Mouse (Mus musculus) adrenal gland, postnatal 10 days (tissue): ENCODE data around the gene Dynlt1b. TPM values are rescaled to one million over a fixed set of nuclear protein-coding genes. Genes with fewer than 3 reads are reported as not detected.
A peak's percentile ranks its signal among the peaks of the same experiment; 100 is the strongest.
"Not testable (repeated sequence)": the region's sequence is repeated elsewhere in the genome, so short reads cannot be mapped to it uniquely, and the experiment has no call there.

Experiments
- DNase-seq: peaks from one replicate; pipeline ENCODE4 v3.0.0; 2021; ENCODE audit warnings: mixed read lengths
- total RNA-seq, 2 experiments: library from RNA; stranded (reverse); gene quantifications; 2 replicates each; pipeline ENCODE4 v1.2.3; 2021

Dynlt1b gene
- total RNA-seq, 2 experiments from 2014 or later: 131 to 145 TPM

DNA sequence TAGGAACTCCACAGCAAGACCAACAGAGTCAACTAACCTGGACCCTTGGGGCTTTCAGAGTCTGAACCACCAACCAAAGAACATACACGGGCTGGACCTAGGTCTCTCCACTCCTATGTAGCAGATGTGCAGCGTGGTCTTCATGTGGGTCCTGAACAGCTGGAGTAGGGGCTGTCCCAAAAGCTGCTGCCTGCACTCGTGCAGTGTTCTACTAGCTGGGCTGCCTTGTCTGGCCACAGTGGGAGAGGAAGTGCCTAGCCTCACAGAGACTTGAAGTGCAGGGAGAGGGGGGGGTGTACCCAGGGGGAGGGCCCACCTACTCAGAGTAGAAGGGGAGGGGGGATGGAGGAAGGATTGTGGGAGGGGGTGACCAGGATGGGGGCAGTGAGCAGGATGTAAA is 7.1 kb upstream of the Dynlt1b start:
- not testable (repeated sequence) for DNase-seq

- peak; percentile 20 for DNase-seq
Measured at GRCm38 (mm10) chr17:6424294-6424980, 5.5 kb upstream of the Dynlt1b start.

DNA sequence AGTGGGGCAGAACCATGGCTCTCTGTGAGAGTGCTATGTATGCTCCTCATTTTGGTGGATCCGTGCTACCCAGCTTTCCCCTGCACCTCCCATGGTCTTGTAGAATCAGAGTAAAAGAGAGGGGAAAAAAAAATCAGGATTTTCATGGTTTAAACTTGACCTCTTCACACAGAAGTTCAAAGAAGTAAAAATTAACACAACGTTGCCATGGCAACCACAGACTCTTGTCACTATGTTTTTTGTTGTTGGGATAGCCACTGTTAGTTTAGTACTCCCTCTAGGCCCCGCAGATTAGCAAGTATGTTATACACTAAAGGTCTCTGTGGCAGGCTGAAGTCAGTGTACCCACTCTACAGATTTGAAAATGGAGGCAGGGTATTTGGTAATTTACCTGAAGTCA is 4.6 kb upstream of the Dynlt1b start:
- DNase-seq: not testable (repeated sequence)

DNA sequence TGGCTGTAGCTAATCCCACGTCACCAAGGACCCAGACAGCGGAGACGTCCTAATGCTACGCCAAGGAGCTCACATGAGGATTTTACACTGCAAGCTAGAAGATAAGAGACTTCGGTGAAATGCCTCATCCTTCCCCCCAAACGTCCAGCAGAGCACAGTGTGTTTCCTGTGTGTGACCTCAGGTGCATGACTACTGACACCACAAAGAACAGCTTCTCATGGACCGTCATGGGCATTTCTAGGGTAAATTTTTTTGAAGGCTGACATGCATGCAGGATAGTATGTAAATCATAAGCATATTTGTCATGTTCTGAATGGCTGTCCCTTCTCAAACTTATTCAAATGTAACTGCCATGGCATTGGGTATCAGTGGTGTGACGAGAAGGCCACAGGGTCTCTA is 3.0 kb upstream of the Dynlt1b start:
- not testable (repeated sequence) for DNase-seq

DNA sequence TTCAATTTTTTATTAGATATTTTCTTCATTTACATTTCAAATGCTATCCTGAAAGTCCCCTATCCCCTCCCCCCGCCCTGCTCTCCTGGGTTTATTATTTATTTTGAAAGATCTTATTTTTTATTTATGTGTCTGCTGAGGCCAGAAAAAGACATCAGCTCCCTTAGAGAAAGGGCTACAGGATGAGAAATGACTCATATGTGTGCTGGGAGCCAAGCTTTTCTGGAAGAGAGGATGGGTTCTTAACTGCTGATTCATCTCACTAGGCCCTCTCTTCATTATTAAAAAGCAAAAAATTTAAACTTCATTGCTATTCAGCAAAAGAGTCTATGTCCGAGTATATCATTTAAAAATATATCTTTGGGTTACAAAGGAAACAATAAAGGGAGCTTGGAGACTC is 986 bp upstream of the Dynlt1b start:
- DNase-seq: peak; percentile 11

DNA sequence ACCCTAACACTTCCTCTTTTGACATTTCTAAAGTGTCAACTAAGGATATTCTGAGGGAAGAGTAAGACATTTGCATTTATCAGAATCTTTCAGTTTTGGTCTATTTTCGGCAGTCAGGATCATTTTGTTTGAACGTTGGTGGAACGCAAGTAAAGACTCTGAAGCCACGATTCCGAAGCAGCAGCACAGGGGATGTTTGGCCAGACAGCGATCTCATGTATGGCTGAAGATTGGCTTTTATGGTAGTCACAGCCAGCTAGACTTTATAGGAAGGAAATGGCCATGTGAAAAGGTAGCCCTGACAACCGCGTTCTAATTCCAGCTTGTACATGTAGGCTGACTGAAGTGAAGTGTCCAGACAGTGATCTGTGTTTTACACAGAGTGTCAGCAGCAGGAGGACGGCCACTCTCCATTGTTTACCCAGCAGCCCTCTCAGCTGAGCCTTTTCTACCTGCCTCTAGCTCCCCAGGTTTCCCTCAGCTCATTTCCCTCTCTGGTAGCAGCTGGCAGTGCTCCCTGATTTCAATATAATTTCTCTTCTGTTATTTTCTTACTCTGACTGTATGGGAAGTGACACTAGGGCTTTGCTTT is 594 bp downstream of the Dynlt1b start:
- DNase-seq: not testable (repeated sequence)

DNA sequence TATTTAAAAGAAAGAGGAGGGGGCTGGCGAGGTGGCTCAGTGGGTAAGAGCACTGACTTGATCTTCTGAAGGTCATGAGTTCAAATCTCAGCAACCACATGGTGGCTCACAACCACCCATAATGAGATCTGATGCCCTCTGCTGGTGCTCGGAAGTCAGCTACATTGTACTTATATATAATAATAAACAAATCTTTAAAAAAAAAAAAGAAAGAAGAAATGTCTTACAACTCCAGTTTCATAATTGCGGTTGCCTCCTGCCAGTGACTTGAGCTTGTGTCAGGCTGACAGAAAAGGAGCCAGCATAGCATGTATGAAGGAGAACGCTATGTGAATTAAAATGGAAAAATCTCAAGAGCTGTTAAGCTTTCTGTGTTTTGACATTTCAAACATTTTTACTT is 2.5 kb downstream of the Dynlt1b start:
- DNase-seq: not testable (repeated sequence)

DNA sequence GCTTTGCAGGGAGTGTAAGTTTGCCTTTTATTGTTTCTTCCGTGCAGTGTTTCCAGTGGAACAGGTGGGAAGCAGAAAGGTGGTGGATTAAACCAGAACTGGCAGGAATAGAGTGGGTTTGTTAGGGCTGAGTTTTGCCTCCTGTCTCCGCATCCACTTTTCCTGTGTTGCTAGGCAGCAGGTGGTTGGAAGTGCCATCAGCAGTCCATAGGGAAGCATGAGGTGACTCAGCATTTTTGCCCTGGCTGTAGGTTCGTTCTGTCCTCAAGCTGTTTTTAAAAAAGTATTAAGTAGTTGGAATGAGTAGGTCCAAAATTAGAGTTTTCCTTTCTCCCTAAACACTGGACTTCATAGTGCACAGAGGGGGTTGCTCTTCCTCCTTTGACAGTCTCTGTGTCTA is 3.8 kb downstream of the Dynlt1b start:
- not testable (repeated sequence) for DNase-seq

GRCm38 (mm10) chr17:6438080-6438479 is 8.2 kb downstream of the Dynlt1b start:
- DNase-seq: not testable (repeated sequence)

GRCm38 (mm10) chr17:6439913-6440312 is 10.0 kb downstream of the Dynlt1b start:
- DNase-seq: not testable (repeated sequence)

DNA sequence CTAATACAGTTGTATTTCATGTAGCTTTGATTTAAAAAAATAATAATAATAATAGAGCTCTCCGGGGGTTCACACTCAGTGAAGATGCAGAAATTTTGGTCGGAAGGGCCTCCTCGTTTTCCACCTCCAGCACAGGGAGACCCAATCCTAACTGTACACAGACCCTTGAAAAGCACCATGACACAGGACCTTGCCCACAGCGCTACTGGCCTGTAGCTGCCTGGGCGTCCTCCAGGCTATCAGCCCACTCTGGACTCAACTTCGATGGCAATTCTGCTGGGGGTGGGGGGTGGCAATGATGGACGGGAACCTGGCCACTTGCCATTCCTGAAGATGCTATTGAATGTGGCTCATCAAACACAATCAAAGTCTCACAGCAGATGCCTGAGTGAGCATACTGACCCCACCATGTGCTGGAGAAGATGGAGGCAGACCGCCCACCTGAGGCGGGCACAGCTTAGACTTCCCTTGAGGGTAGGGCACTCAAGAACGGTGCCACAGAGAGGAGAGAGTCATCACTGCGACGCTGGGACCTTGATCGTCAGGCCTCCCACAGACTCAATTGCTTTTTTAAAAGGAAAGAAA is 10.7 kb downstream of the Dynlt1b start:
- DNase-seq: peak; percentile 16

DNA sequence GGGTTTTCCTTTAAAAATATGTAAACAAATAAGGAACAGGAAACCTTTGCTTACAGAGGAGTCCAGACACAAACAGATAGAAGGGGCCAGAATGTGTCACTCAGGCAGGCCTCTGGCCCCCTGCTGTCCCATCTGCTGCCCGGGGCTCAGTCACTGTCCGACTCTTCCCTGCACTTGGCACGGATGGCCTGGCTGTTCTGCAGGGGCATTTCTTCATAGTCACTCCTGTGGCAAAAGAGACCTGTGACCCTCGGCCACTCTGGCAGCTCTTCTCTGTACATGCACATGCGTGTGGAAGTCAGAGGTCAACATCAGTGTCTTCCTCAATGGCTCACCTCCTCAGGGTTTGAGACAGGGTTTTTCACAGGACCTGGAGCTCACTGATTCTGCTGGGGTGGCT is 11.3 kb downstream of the Dynlt1b start:
- not testable (repeated sequence) for DNase-seq

- DNase-seq: not testable (repeated sequence)
Measured at GRCm38 (mm10) chr17:6442513-6442912, 12.6 kb downstream of the Dynlt1b start.

- DNase-seq: not testable (repeated sequence)
Measured at GRCm38 (mm10) chr17:6445794-6446587, 16.1 kb downstream of the Dynlt1b start.

DNA sequence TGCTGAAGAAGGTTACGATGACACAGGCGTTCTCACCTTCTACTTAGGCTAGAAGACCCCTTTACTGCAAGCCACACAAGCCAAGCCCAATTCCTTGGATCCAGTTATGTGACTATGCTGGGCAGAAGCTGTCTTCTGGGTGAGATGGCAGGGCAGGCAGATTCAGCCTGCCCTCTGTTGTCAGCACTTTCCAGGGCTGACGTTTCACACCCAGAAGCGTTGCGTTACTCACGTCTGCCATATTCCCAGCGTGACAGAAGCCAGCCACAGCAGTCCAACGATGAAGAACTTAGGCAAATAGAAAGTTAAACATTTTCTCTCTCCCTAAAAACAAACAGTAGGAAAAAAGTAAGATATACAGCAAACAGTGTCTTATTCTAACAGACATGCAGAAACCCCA is 18.4 kb downstream of the Dynlt1b start:
- not testable (repeated sequence) for DNase-seq

DNA sequence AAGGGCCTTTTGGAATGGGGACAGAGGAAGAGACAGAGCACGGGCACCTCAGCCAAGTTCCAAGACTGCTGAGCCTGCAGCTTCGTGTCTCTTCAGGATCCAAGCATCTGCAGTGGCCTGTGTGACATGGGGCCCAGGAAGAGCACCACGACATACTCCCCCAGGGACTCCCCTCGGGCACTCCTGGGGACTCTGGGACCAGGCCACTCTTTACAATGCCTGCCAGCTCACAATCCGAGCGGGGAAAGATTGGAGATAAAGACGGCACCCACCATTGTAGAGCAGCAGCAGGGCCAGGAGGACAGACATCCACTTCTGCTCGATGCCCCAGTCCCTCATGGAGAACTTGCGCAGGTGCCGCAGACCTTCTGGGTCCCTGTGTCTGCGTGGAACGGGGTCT is 19.3 kb downstream of the Dynlt1b start:
- not testable (repeated sequence) for DNase-seq

DNA sequence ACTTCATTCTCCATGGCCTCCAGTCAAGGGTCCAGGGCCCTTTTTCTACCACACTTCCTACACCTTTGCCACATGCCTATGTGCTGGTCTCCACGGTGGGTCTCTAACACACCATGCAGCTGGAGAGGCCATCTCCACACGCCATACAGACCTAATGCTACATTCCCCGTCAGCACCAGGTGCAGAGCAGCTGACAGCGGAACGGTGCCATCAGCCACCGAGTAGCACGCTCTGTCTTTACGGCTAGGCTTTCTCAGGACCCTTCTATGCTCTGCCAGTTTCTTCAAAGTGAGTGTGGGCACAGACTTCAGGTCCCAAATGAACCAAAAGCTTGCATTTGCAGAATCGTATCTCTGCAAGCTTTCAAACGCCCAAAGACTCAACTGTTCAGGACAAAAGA is 21.3 kb downstream of the Dynlt1b start:
- DNase-seq: not testable (repeated sequence)

DNA sequence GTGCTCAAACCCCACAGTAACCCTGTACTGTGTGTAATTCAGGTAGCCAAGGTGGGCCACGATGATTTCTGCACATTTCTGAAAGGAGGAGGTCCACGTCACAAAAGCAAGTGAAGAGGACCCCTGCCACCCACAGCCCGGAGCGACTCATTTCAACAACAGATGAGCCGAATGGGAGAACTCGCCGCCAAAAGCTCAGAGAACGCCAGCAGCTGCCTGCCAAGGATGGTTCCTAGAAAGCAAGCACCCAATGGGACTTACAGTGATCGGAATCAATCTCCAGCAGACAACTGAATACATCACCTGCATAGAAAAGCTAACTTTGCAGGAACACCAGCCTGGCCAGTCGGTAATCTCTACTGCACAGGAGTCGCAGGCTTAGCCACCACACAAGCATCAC is 22.8 kb downstream of the Dynlt1b start:
- DNase-seq: peak; percentile 26

DNA sequence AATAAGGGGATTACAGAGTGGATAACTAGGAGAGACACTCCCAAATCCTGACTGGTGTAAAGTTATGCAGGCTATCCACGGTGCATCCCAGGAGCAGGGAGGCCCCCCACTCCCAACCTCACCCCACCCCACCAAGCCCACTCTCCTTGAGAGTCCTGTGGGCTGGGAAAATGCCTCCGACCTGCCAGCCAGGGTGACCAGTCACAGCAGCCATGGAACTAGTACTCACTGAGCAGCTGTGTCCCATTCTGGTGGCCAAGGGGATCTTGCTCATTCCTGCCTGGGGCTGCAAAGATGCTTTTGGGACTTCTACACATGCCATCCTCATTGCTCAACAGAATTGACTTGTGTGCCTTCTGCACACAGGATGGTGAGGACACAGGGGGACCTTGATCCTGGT is 24.8 kb downstream of the Dynlt1b start:
- not testable (repeated sequence) for DNase-seq

DNA sequence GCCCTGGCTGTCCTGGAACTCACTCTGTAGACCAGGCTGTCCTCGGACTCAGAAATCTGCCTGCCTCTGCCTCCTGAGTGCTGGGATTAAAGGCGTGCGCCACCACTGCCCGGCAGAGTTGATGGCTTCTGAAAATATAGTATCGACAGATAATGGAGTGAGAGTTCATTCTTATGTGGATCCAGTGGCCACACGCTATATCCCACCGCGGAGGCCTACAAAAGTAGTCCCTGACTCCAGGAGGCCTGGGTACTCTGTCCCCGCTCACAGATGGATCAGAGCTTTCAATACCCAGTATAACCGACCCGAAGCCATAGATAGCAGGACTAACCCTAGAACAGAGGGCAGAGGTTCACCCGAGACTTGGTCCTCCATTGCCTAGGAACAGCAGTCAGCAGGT is 26.0 kb downstream of the Dynlt1b start:
- not testable (repeated sequence) for DNase-seq

DNA sequence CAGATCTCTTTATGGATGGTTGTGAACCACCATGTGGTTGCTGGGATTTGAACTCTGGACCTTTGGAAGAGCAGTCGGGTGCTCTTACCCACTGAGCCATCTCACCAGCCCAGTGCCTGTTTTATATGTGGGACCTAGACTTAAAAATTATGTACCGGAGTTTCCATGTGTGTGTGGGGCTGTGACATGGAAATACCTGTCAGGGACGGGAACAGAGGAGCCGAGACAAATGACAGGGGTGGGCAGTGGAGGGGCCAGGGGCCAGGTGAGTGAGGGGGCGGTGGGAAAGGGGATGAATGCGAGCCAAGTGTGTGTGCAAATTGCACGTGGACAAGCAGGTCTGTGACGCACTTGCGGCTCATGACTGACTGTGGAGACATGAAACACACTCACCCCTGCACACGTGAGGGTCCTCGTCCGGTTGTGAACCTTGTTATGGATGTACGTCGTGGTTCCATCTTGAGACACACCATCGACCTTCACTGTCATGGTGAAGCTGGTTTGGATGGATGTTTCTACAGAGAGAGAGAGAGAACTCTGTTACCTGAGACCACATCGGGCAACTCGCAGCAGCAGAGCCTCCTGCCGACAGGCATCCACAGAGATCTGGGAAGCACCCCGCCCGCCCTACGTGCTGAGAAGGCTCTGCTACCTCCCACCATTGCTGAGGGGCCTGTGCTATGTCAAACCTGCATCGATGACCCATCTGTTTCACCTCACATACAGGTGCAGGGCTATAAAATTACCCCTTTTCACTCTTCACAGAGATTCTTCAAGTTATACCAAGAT is 26.9 kb downstream of the Dynlt1b start:
- DNase-seq: not testable (repeated sequence)

- DNase-seq: not testable (repeated sequence)
Measured at GRCm38 (mm10) chr17:6461083-6461595, 31.2 kb downstream of the Dynlt1b start.
